Mouse (Mus musculus): ENCODE measurements around the gene Slc1a7. TPM values are rescaled to one million over a fixed set of nuclear protein-coding genes. Genes with fewer than 3 reads are reported as not detected.

Gene Slc1a7
- total and polyA plus RNA-seq, 2 experiments from 2014 or later, result 0.10 TPM; not detected in 1

DNA sequence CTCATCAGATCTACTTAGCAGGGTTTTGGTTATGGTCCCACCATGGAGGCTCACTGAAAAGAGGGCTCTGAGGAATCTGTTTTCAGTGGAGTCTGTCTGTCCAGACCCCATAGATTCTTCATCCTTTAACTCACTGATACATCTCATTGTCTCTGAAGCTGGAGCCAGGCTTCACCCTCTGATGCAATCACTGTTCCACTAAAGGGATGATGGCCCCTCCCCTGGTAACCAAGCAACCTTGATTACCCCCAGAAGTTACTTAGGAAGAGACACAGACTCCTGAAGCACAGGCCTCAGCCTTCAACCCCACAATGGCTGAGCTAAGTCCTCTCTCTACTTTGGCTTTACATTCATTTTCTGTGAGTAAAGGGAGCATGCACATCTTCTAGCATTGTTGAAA, 1.6 kb downstream of the Slc1a7 start:
- TF ChIP-seq CTCF (IDR thresholded peaks at IDR 0.05; ENCODE audit: low read depth), result no peak
- Histone ChIP-seq H3K9me3 (ENCODE audit: low read length) (no peaks in the 10 kb centered on the region), H3K4me3 (ENCODE audit: low read depth, low read length) (no peak overlapping the region), H3K4me1 (ENCODE audit: insufficient read depth) (no peaks in the 10 kb centered on the region; the same call in 1 of the 2 replicates), H3K27ac (ENCODE audit: low read depth, low read length) (no peak overlapping the region), H3K27me3 (ENCODE audit: insufficient read depth, low read length) (no peaks in the 10 kb centered on the region), H3K9ac (no peak overlapping the region), H3K4me2 (ENCODE audit: low read depth) (no peak overlapping the region), H3K36me3 (ENCODE audit: insufficient read depth) (no peaks in the 10 kb centered on the region)
- no peak for ATAC-seq
- DNase-seq, result no peak

- H3K4me3 ChIP-seq (ENCODE audit: low read depth, low read length), result no peak overlapping the region
- no peaks in the 10 kb centered on the region; the same call in 1 of the 2 replicates for H3K4me1 ChIP-seq (ENCODE audit: insufficient read depth)
- H3K27ac ChIP-seq (ENCODE audit: low read depth, low read length), result no peak overlapping the region
- H3K4me2 ChIP-seq (ENCODE audit: low read depth), result no peak overlapping the region
- no peaks in the 10 kb centered on the region for H3K27me3 ChIP-seq (ENCODE audit: insufficient read depth, low read length)
- no peak overlapping the region for H3K9ac ChIP-seq
- H3K36me3 ChIP-seq (ENCODE audit: insufficient read depth), result no peaks in the 10 kb centered on the region
- DNase-seq (no peak), ATAC-seq (no peak)
- H3K9me3 ChIP-seq (ENCODE audit: low read length), result no peaks in the 10 kb centered on the region
- no peak for TF ChIP-seq CTCF (IDR thresholded peaks at IDR 0.05; ENCODE audit: low read depth)
- WGBS, result 82% methylated on average over 1 of the region's 1 CpGs
Measured at GRCm38 (mm10) chr4:107971162-107971561, 3.0 kb downstream of the Slc1a7 start.

DNA sequence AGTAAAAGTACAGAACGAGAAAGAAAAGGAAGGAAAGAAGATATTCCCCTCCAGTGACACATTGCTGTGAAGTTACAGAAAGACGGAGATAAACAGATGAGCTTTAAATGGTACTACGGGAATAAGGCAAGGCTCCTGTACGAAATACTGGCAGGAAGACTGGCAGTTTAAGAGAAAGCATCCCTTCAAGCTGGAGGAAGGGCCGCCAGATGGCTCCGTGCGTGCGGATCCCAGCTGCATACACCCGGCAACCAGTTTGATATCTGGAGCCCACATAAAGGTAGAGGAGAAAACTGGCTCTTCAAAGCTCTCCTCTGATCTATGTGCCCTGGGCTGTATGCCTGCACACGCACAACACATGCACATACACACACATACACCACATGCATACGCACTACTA, 6.4 kb downstream of the Slc1a7 start:
- TF ChIP-seq CTCF (IDR thresholded peaks at IDR 0.05; ENCODE audit: low read depth), result no peak
- Histone ChIP-seq H3K4me2 (ENCODE audit: low read depth) (no peak overlapping the region), H3K9me3 (ENCODE audit: low read length) (no peaks in the 10 kb centered on the region), H3K27me3 (ENCODE audit: insufficient read depth, low read length) (no peaks in the 10 kb centered on the region), H3K9ac (no peak overlapping the region), H3K4me1 (ENCODE audit: insufficient read depth) (peaks cover 3% of the 10 kb centered on the region; the same call in 1 of the 2 replicates), H3K27ac (ENCODE audit: low read depth, low read length) (no peak overlapping the region), H3K36me3 (ENCODE audit: insufficient read depth) (no peaks in the 10 kb centered on the region), H3K4me3 (ENCODE audit: low read depth, low read length) (no peak overlapping the region)
- peak; percentile 27; the same call in 1 of the 2 replicates for ATAC-seq
- WGBS, result 54% methylated on average over 11 of the region's 11 CpGs
- peak; percentile 51 for DNase-seq

- no peak overlapping the region for H3K4me3 ChIP-seq (ENCODE audit: low read depth, low read length)
- H3K9ac ChIP-seq, result no peak overlapping the region
- H3K27ac ChIP-seq (ENCODE audit: low read depth, low read length), result no peak overlapping the region
- H3K36me3 ChIP-seq (ENCODE audit: insufficient read depth), result no peaks in the 10 kb centered on the region
- H3K27me3 ChIP-seq (ENCODE audit: insufficient read depth, low read length), result no peaks in the 10 kb centered on the region
- 70% methylated on average over 7 of the region's 7 CpGs for WGBS
- DNase-seq, result no peak
- TF ChIP-seq CTCF (IDR thresholded peaks at IDR 0.05; ENCODE audit: low read depth), result no peak
- ATAC-seq, result no peak
- H3K9me3 ChIP-seq (ENCODE audit: low read length), result no peaks in the 10 kb centered on the region
- no peak overlapping the region for H3K4me2 ChIP-seq (ENCODE audit: low read depth)
- H3K4me1 ChIP-seq (ENCODE audit: insufficient read depth), result peaks cover 3% of the 10 kb centered on the region; the same call in 1 of the 2 replicates
Measured at GRCm38 (mm10) chr4:107975004-107975403, 6.9 kb downstream of the Slc1a7 start.

- no peak for TF ChIP-seq CTCF (IDR thresholded peaks at IDR 0.05; ENCODE audit: low read depth)
- no peak overlapping the region for H3K4me3 ChIP-seq (ENCODE audit: low read depth, low read length)
- DNase-seq, result no peak
- H3K27me3 ChIP-seq (ENCODE audit: insufficient read depth, low read length), result no peaks in the 10 kb centered on the region
- H3K4me2 ChIP-seq (ENCODE audit: low read depth), result no peak overlapping the region
- no peaks in the 10 kb centered on the region for H3K9me3 ChIP-seq (ENCODE audit: low read length)
- peaks cover 3% of the 10 kb centered on the region; the same call in 1 of the 2 replicates for H3K4me1 ChIP-seq (ENCODE audit: insufficient read depth)
- no peak overlapping the region for H3K9ac ChIP-seq
- 49% methylated on average over 4 of the region's 4 CpGs for WGBS
- H3K36me3 ChIP-seq (ENCODE audit: insufficient read depth), result no peaks in the 10 kb centered on the region
- no peak overlapping the region for H3K27ac ChIP-seq (ENCODE audit: low read depth, low read length)
- ATAC-seq, result no peak
Measured at GRCm38 (mm10) chr4:107977593-107977992, 9.5 kb downstream of the Slc1a7 start.

DNA sequence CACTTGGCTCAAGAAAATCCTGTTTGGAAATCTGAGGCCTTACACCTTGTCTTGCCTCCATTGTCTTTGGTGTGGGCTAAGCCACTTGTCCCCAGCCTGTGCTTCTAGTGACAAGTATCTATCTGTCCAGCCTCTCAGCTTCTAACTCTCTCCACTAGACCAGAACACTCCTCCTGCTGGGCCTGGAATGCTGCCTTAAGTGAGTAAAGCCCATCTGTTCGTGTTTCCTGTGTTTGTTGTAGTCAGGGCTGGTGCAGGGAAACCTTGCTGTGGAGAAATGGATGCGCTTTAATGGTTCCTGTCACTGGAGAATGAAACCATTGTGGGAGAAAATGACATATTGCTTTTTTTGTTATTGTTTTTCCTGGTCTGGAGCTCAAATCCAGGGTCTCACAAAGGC, 11.4 kb downstream of the Slc1a7 start:
- peak; percentile 66 for DNase-seq
- ATAC-seq, result peak; percentile 49; the same call in 1 of the 2 replicates

GRCm38 (mm10) chr4:107980002-107980600, 12.0 kb downstream of the Slc1a7 start:
- Histone ChIP-seq H3K9me3 (ENCODE audit: low read length) (no peaks in the 10 kb centered on the region), H3K27me3 (ENCODE audit: insufficient read depth, low read length) (no peaks in the 10 kb centered on the region), H3K4me1 (ENCODE audit: insufficient read depth) (peaks cover 8% of the 10 kb centered on the region; the same call in 1 of the 2 replicates), H3K9ac (no peak overlapping the region), H3K4me2 (ENCODE audit: low read depth) (no peak overlapping the region), H3K36me3 (ENCODE audit: insufficient read depth) (no peaks in the 10 kb centered on the region), H3K27ac (ENCODE audit: low read depth, low read length) (no peak overlapping the region), H3K4me3 (ENCODE audit: low read depth, low read length) (no peak overlapping the region)
- no peak for TF ChIP-seq CTCF (IDR thresholded peaks at IDR 0.05; ENCODE audit: low read depth)
- DNase-seq (no peak), ATAC-seq (no peak)
- WGBS, result 70% methylated on average over 6 of the region's 6 CpGs

More for the DNA sequence above, 11.4 kb downstream of the Slc1a7 start:
- Histone ChIP-seq H3K4me3 (ENCODE audit: low read depth, low read length) (no peak overlapping the region), H3K9me3 (ENCODE audit: low read length) (no peaks in the 10 kb centered on the region), H3K27ac (ENCODE audit: low read depth, low read length) (0 out of 2 replicates have a peak overlapping the region, but pooled peaks have one; percentile 36), H3K27me3 (ENCODE audit: insufficient read depth, low read length) (no peaks in the 10 kb centered on the region), H3K4me1 (ENCODE audit: insufficient read depth) (peaks cover 5% of the 10 kb centered on the region; the same call in 1 of the 2 replicates), H3K4me2 (ENCODE audit: low read depth) (no peak overlapping the region), H3K36me3 (ENCODE audit: insufficient read depth) (no peaks in the 10 kb centered on the region), H3K9ac (no peak overlapping the region)
- 30% methylated on average over 2 of the region's 2 CpGs for WGBS
- TF ChIP-seq CTCF (IDR thresholded peaks at IDR 0.05; ENCODE audit: low read depth), result 0 out of 2 replicates have a peak, but pooled peaks have one; percentile 16

Measured in forebrain, postnatal 0 days (tissue).